Mouse (Mus musculus) adrenal gland, adult 8-10 months (tissue): ENCODE measurements around the gene Cdkl4. TPM values are rescaled to one million over a fixed set of nuclear protein-coding genes. Genes with fewer than 3 reads are reported as not detected.
A peak's percentile ranks its signal among the peaks of the same experiment; 100 is the strongest.

Experiments used
- DNase-seq: peaks from one replicate; pipeline ENCODE4 v3.0.0; 2022
- total RNA-seq, 4 experiments: library from RNA; stranded (reverse); gene quantifications; 2 replicates each; pipeline ENCODE4 v1.2.4; 2022

Cdkl4 gene
- total RNA-seq, 4 experiments from 2014 or later, result 0.19 to 0.40 (median 0.21) TPM; not detected in 1

DNA sequence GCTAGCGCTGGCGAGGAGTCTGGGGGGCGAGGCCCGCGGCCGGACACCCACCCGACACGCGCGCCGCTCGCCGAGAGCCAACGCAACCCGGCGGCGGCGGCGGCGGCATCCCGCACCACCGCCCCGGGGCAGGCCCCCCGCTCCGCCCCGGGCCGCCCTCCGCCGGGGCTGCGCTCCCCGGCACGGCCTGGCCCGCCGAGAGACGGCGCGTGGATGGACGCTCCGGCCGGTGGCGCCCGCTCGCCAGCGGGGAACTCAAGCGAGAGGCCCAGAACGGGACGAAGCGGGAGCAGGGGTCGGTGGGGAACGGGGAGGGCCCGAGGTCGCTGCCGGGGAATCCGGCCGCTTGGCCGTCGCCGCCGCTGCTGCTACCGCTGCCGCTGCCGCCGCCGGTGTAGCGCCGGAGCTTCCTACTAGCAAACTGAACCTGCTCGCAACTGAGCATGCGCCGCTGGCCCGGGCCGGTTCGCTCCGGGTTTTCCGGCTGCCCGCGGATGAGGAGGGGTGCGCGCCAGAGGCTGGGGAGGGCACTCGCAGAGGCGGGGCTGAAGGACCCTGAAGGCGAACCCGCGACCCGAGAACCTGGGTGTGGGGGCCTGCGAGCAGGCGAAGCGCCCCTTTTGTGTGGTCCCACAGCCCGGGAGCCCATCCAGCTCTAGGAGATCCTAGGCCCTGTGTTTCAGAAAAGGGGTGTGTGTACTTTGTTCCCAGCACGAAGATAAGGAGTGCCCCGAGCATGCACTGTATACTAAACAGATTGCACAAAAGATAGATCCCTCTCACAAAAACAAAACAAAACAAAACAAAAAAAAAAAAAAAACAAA is 97.4 kb downstream of the Cdkl4 start, which contains the start of gene Sos1:
TSS of gene Sos1 (minus strand) at position 423 of the 824 bp plus-strand sequence.
- peak; percentile 93 for DNase-seq

DNA sequence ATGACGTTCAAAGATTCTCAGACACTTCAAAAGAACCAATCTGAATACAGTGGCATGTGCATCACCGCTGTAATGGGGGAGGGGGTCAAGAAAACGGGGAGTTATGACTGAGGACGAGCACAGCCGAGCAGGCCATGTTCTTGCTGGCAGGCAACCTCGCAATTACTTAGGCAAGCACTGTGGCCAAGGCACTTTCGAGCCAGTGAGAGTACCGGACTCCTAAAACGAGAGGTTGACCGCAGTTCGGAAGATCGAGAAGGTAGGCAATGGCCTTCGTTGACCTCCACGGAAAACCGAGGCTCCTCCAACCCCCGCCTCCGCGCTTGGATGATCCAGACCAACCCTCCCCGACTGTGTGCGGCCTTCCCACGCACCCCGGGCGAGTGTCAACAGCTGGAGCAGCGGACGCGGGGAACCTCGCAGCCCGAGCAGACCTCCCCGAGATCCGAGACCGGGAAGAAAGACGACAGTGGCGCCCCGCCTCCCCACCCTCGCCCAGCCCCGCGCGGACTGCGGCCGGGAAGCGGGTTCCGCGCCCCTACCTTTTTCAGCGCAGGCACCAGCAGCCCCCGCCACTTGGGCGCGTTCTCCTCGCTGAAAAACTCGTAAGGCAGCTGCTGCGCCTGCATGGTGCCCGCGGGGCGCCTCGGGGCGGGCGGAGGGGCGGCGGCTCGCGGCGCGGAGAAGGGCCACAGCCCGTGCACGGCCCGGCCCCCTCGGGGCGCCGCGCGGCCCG is 98.2 kb downstream of the Cdkl4 start:
- peak; percentile 55 for DNase-seq

DNA sequence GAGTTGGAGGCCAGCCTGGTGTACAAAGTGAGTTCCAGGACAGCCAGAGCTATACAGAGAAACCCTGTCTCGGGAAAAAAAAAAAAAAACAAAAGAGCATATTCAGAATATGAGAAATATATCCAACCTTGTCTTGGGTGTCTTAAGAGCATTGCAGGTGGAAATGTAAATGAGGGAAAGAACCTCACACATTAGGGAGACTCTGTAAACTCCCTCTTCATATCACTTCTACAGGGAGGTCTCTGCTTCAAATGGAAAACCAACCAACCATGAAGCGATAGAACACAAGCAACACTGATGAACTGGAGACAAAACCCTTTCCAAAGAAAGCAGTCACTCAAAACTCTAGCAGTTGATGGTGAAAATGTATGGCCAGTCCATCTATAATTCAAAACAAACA is 99.9 kb downstream of the Cdkl4 start:
- no peak for DNase-seq

DNA sequence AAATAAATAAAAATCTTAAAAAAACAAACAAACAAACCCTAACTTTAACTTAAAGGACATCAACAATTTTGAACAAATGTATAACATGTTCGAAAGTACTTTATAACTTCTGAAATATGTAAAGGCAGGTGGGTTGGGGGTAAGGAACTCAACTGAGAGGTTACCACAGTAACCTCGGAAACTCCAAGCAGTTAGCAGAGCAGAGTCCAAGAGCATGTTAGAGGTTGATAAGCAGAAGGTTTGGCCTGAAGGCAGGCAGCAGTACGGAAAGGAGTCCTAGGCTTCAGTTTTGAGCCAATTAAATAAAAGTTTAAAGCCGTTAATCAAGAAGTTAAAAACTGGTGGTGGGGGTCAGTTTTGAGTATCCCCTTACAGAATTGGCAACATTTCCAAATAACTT is 101.1 kb downstream of the Cdkl4 start:
- DNase-seq, result no peak

Other genes starting within 250 kb of the Cdkl4 start
- 1 to 10 TPM in 2 of 4 experiments, not detected in 2; 2.3 to 2.8 TPM for gene Gm10190, start 204.3 kb downstream of the Cdkl4 start, total RNA-seq
- 10 to 100 TPM; 27.2 to 34.2 (median 32.0) TPM for gene Sos1, start 97.4 kb downstream of the Cdkl4 start, total RNA-seq
- gene Map4k3, start 150.7 kb upstream of the Cdkl4 start, total RNA-seq, result 10 to 100 TPM; 41.2 to 71.9 (median 51.9) TPM